Mouse (Mus musculus): Measurements from ENCODE around the gene Irf9. TPM values are rescaled to one million over a fixed set of nuclear protein-coding genes. Genes with fewer than 3 reads are reported as not detected.

Gene Irf9
- polyA plus RNA-seq, 1 experiment from 2014 or later, result 27.4 TPM

DNA sequence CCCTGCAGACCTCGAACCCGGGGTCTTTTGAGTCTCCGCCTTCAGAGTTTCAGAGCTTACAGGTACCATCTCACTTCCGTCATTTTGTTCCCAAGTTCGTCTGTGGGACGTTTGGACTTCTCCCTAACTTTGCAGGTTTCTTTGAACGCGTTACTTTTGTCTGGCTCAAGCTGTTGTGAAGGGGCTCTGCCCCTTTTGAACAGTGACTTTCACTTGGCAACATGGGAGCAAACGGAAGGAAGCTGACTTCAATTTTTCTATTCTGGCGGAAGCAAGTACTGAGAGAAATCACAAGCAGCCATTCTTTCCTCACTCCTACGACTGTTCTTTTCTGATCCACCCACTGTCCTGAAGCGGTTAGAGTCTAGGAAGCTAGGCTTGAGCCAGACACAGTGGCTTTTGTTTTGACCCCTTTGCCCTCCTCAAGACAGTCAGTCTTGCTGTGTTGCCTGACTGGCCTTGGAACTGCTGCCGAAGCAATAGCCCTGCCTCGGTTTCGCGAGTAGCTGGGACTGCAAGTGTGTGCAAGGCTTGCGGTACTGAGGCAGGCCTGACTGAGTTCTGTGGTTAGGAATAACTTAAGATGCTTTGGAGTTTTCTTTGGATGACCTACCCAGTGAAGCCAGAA is 41.0 kb downstream of the Irf9 start:
- no peaks in the 10 kb centered on the region for H3K9me3 ChIP-seq (replicated peaks; ENCODE audit: low read length)
- TF ChIP-seq CTCF (IDR thresholded peaks at IDR 0.05; ENCODE audit: low read depth), result no peak
- no peak for ATAC-seq (replicated peaks; ENCODE audit: low FRiP score, low read depth)
- DNase-seq (ENCODE audit: low spot score), result peak; percentile 68
- H3K27me3 ChIP-seq (ENCODE audit: insufficient read depth, low read length), result no peaks in the 10 kb centered on the region
- H3K9ac ChIP-seq (ENCODE audit: low read depth, low read length), result peak overlapping the region; percentile 93
- H3K4me3 ChIP-seq (replicated peaks; ENCODE audit: low read depth, low read length), result peak overlapping the region; percentile 72
- 11% methylated on average over 17 of the region's 17 CpGs for WGBS
- H3K27ac ChIP-seq, result peak overlapping the region; percentile 96
- peaks cover 21% of the 10 kb centered on the region; the same call in 1 of the 2 replicates for H3K36me3 ChIP-seq (ENCODE audit: insufficient read depth, low read length)
- peaks cover 7% of the 10 kb centered on the region for H3K4me1 ChIP-seq (replicated peaks; ENCODE audit: insufficient read depth, low read length)
- H3K4me2 ChIP-seq (ENCODE audit: low read length), result peak overlapping the region; percentile 81

DNA sequence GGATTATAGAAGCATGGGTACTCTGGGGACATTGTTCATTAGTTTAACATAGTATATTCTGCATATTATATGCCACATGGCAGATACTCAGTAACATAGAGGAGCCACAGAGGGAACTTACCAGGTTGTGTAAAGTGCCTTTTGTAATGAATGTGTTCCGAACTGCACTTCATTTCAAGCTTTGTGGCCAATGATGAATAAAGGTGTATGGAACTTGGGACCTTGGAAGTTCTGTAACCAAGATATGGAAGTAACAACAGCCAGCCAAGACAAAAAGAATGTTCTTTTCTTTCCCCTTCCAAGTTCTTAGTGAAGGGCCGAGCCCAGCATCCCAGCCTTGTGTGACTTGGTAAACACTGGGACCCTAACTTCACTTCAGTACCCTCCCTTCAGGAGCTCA is 46.5 kb downstream of the Irf9 start, which contains the start of gene Tssk4:
Tssk4 (plus strand) TSS at position 301 of the 400 bp plus-strand sequence.
- Histone ChIP-seq H3K36me3 (ENCODE audit: insufficient read depth, low read length) (0 out of 2 replicates have a peak, but pooled peaks cover 6% of the 10 kb centered on the region), H3K4me1 (replicated peaks; ENCODE audit: insufficient read depth, low read length) (no peaks in the 10 kb centered on the region; the same call in 1 of the 2 replicates), H3K27ac (no peak within 1 kb of the TSS), H3K27me3 (ENCODE audit: insufficient read depth, low read length) (no peaks in the 10 kb centered on the region), H3K4me2 (ENCODE audit: low read length) (no peak within 1 kb of the TSS), H3K9ac (ENCODE audit: low read depth, low read length) (no peak within 1 kb of the TSS), H3K9me3 (replicated peaks; ENCODE audit: low read length) (no peaks in the 10 kb centered on the region), H3K4me3 (replicated peaks; ENCODE audit: low read depth, low read length) (no peak within 1 kb of the TSS)
- 91% methylated on average over 2 of the region's 2 CpGs for WGBS
- ATAC-seq (replicated peaks; ENCODE audit: low FRiP score, low read depth), result no peak
- no peak for DNase-seq (ENCODE audit: low spot score)
- TF ChIP-seq CTCF (IDR thresholded peaks at IDR 0.05; ENCODE audit: low read depth), result no peak

DNA sequence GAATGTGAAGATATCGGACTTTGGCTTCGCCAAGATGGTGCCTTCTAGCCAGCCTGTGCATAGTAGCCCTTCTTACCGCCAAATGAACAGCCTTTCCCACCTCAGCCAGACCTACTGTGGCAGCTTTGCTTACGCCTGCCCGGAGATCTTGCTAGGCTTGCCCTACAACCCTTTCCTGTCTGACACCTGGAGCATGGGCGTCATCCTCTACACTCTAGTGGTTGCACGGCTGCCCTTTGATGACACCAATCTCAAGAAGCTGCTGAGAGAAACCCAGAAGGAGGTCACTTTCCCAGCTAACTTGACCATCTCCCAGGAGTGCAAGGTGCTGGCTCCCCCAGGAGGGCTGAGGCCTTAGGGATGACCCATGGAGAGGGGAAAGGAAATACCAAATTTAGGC is 48.2 kb downstream of the Irf9 start:
- DNase-seq (ENCODE audit: low spot score) (no peak), ATAC-seq (replicated peaks; ENCODE audit: low FRiP score, low read depth) (no peak)

DNA sequence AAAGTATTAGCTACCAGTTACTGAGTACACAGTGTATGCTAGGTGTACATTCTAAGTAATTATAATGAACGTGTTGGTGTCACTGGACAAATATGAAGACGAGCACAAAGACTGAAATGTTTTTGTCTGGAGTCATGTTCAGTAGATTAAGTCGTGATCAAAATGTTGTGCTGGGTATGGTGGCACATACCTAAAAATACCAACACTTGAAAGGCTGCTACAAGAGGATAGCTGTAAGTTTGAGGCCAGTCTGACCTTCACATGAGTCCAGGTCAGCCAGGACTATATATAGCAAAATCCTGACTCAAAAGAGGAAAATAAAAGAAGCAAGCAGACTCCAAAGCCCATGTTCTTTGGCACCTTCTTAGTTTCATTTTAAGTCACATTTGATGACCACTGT is 53.6 kb downstream of the Irf9 start:
- 87% methylated on average over 3 of the region's 3 CpGs for WGBS
- Histone ChIP-seq H3K27me3 (ENCODE audit: insufficient read depth, low read length) (no peaks in the 10 kb centered on the region), H3K4me3 (replicated peaks; ENCODE audit: low read depth, low read length) (no peak overlapping the region), H3K4me1 (replicated peaks; ENCODE audit: insufficient read depth, low read length) (0 out of 2 replicates have a peak, but pooled peaks cover 3% of the 10 kb centered on the region), H3K27ac (no peak overlapping the region), H3K9ac (ENCODE audit: low read depth, low read length) (no peak overlapping the region), H3K4me2 (ENCODE audit: low read length) (no peak overlapping the region), H3K36me3 (ENCODE audit: insufficient read depth, low read length) (peaks cover 6% of the 10 kb centered on the region; the same call in 1 of the 2 replicates), H3K9me3 (replicated peaks; ENCODE audit: low read length) (no peaks in the 10 kb centered on the region)
- no peak for TF ChIP-seq CTCF (IDR thresholded peaks at IDR 0.05; ENCODE audit: low read depth)
- no peak for DNase-seq (ENCODE audit: low spot score)
- no peak for ATAC-seq (replicated peaks; ENCODE audit: low FRiP score, low read depth)

More for the DNA sequence above, 48.2 kb downstream of the Irf9 start:
- no peaks in the 10 kb centered on the region for H3K4me1 ChIP-seq (replicated peaks; ENCODE audit: insufficient read depth, low read length)
- no peak overlapping the region for H3K27ac ChIP-seq
- no peak overlapping the region for H3K4me2 ChIP-seq (ENCODE audit: low read length)
- H3K27me3 ChIP-seq (ENCODE audit: insufficient read depth, low read length), result no peaks in the 10 kb centered on the region
- H3K36me3 ChIP-seq (ENCODE audit: insufficient read depth, low read length), result 0 out of 2 replicates have a peak, but pooled peaks cover 2% of the 10 kb centered on the region
- 90% methylated on average over 7 of the region's 7 CpGs for WGBS
- no peak overlapping the region for H3K9ac ChIP-seq (ENCODE audit: low read depth, low read length)
- H3K9me3 ChIP-seq (replicated peaks; ENCODE audit: low read length), result no peaks in the 10 kb centered on the region
- H3K4me3 ChIP-seq (replicated peaks; ENCODE audit: low read depth, low read length), result no peak overlapping the region
- TF ChIP-seq CTCF (IDR thresholded peaks at IDR 0.05; ENCODE audit: low read depth), result no peak

DNA sequence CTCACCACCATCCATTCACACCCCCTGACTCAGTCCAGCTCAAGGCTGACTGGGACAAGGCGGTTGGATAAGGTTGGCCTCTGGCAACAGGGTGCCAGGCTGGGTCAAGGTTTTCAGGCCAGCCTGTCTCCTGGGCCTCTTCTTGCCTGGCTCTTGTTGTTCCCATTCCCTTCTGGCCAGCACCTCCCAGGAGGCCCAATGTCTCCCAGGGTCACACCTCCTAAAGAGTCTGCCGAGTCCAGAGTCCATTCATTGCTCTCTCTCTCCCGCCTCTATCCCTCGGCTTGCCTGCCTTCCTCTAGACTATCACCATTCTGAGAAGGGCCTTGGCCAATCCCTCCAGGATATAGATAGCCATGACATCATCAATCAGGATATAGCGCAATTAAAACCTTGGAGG is 54.6 kb downstream of the Irf9 start:
- no peak for TF ChIP-seq CTCF (IDR thresholded peaks at IDR 0.05; ENCODE audit: low read depth)
- Histone ChIP-seq H3K4me2 (ENCODE audit: low read length) (no peak overlapping the region), H3K4me1 (replicated peaks; ENCODE audit: insufficient read depth, low read length) (0 out of 2 replicates have a peak, but pooled peaks cover 3% of the 10 kb centered on the region), H3K9ac (ENCODE audit: low read depth, low read length) (no peak overlapping the region), H3K36me3 (ENCODE audit: insufficient read depth, low read length) (peaks cover 11% of the 10 kb centered on the region; the same call in 1 of the 2 replicates), H3K27ac (no peak overlapping the region), H3K9me3 (replicated peaks; ENCODE audit: low read length) (no peaks in the 10 kb centered on the region), H3K27me3 (ENCODE audit: insufficient read depth, low read length) (no peaks in the 10 kb centered on the region), H3K4me3 (replicated peaks; ENCODE audit: low read depth, low read length) (no peak overlapping the region)
- ATAC-seq (replicated peaks; ENCODE audit: low FRiP score, low read depth) (peak; percentile 61), DNase-seq (ENCODE audit: low spot score) (no peak)
- 81% methylated on average over 5 of the region's 5 CpGs for WGBS

Other genes starting within 250 kb of the Irf9 start
- gene Dhrs4, start 124.8 kb upstream of the Irf9 start, polyA plus RNA-seq (2015; fragmentation: Nextera tagmentation; extraction: Ambion mirVana), result 130 and 144 TPM in 2 replicates
- gene Carmil3, start 112.9 kb upstream of the Irf9 start, polyA plus RNA-seq (2015; fragmentation: Nextera tagmentation; extraction: Ambion mirVana), result 0.96 and 0.98 TPM in 2 replicates
- gene Cpne6, start 93.1 kb upstream of the Irf9 start, polyA plus RNA-seq (2015; fragmentation: Nextera tagmentation; extraction: Ambion mirVana), result 0.19 and 0.28 TPM in 2 replicates
- gene Nrl, start 78.6 kb upstream of the Irf9 start, polyA plus RNA-seq (2015; fragmentation: Nextera tagmentation; extraction: Ambion mirVana), result not detected in 2 replicates
- 38.2 and 42.2 TPM in 2 replicates for gene Pck2, start 63.3 kb upstream of the Irf9 start, polyA plus RNA-seq (2015; fragmentation: Nextera tagmentation; extraction: Ambion mirVana)
- 109 and 116 TPM in 2 replicates for gene Dcaf11, start 43.6 kb upstream of the Irf9 start, polyA plus RNA-seq (2015; fragmentation: Nextera tagmentation; extraction: Ambion mirVana)
- gene A730061H03Rik, start 43.2 kb upstream of the Irf9 start, polyA plus RNA-seq (2015; fragmentation: Nextera tagmentation; extraction: Ambion mirVana), result 1.7 and 2.2 TPM in 2 replicates
- gene Fitm1, start 28.0 kb upstream of the Irf9 start, polyA plus RNA-seq (2015; fragmentation: Nextera tagmentation; extraction: Ambion mirVana), result 13.0 and 13.3 TPM in 2 replicates
- 179 and 181 TPM in 2 replicates for gene Psme1, start 25.4 kb upstream of the Irf9 start, polyA plus RNA-seq (2015; fragmentation: Nextera tagmentation; extraction: Ambion mirVana)
- gene Emc9, start 18.3 kb upstream of the Irf9 start, polyA plus RNA-seq (2015; fragmentation: Nextera tagmentation; extraction: Ambion mirVana), result 14.3 and 16.6 TPM in 2 replicates
- gene Psme2, start 12.5 kb upstream of the Irf9 start, polyA plus RNA-seq (2015; fragmentation: Nextera tagmentation; extraction: Ambion mirVana), result 281 and 286 TPM in 2 replicates
- 17.9 TPM in 2 replicates for gene Rnf31, start 11.9 kb upstream of the Irf9 start, polyA plus RNA-seq (2015; fragmentation: Nextera tagmentation; extraction: Ambion mirVana)
- 12.7 and 14.9 TPM in 2 replicates for gene Rec8, start 14.5 kb downstream of the Irf9 start, polyA plus RNA-seq (2015; fragmentation: Nextera tagmentation; extraction: Ambion mirVana)
- gene Ipo4, start 32.4 kb downstream of the Irf9 start, polyA plus RNA-seq (2015; fragmentation: Nextera tagmentation; extraction: Ambion mirVana), result 58.5 and 68.7 TPM in 2 replicates
- gene Gm49378, start 34.3 kb downstream of the Irf9 start, polyA plus RNA-seq (2015; fragmentation: Nextera tagmentation; extraction: Ambion mirVana), result 1.8 and 3.0 TPM in 2 replicates
- 108 and 118 TPM in 2 replicates for gene Tm9sf1, start 40.2 kb downstream of the Irf9 start, polyA plus RNA-seq (2015; fragmentation: Nextera tagmentation; extraction: Ambion mirVana)
- 0.47 and 1.1 TPM in 2 replicates for gene Tssk4, start 46.6 kb downstream of the Irf9 start, polyA plus RNA-seq (2015; fragmentation: Nextera tagmentation; extraction: Ambion mirVana)
- 48.8 and 56.0 TPM in 2 replicates for gene Mdp1, start 56.9 kb downstream of the Irf9 start, polyA plus RNA-seq (2015; fragmentation: Nextera tagmentation; extraction: Ambion mirVana)
- gene Gmpr2, start 68.4 kb downstream of the Irf9 start, polyA plus RNA-seq (2015; fragmentation: Nextera tagmentation; extraction: Ambion mirVana), result 48.2 and 49.7 TPM in 2 replicates
- gene Nedd8, start 68.6 kb downstream of the Irf9 start, polyA plus RNA-seq (2015; fragmentation: Nextera tagmentation; extraction: Ambion mirVana), result 508 and 548 TPM in 2 replicates
- gene Tinf2, start 78.2 kb downstream of the Irf9 start, polyA plus RNA-seq (2015; fragmentation: Nextera tagmentation; extraction: Ambion mirVana), result 24.6 and 29.0 TPM in 2 replicates
- 5.9 and 7.6 TPM in 2 replicates for gene Tgm1, start 110.4 kb downstream of the Irf9 start, polyA plus RNA-seq (2015; fragmentation: Nextera tagmentation; extraction: Ambion mirVana)
- gene Rabggta, start 118.7 kb downstream of the Irf9 start, polyA plus RNA-seq (2015; fragmentation: Nextera tagmentation; extraction: Ambion mirVana), result 39.9 and 43.2 TPM in 2 replicates
- 122 and 127 TPM in 2 replicates for gene Dhrs1, start 142.1 kb downstream of the Irf9 start, polyA plus RNA-seq (2015; fragmentation: Nextera tagmentation; extraction: Ambion mirVana)
- gene Nop9, start 142.1 kb downstream of the Irf9 start, polyA plus RNA-seq (2015; fragmentation: Nextera tagmentation; extraction: Ambion mirVana), result 26.2 and 26.5 TPM in 2 replicates
- gene Cideb, start 154.9 kb downstream of the Irf9 start, polyA plus RNA-seq (2015; fragmentation: Nextera tagmentation; extraction: Ambion mirVana), result 50.0 and 51.0 TPM in 2 replicates
- 0.68 and 0.75 TPM in 2 replicates for gene Ltb4r2, start 157.9 kb downstream of the Irf9 start, polyA plus RNA-seq (2015; fragmentation: Nextera tagmentation; extraction: Ambion mirVana)
- gene Ltb4r1, start 162.4 kb downstream of the Irf9 start, polyA plus RNA-seq (2015; fragmentation: Nextera tagmentation; extraction: Ambion mirVana), result 0.47 and 0.71 TPM in 2 replicates
- gene Adcy4, start 180.5 kb downstream of the Irf9 start, polyA plus RNA-seq (2015; fragmentation: Nextera tagmentation; extraction: Ambion mirVana), result 10.0 and 10.6 TPM in 2 replicates
- gene Ripk3, start 185.3 kb downstream of the Irf9 start, polyA plus RNA-seq (2015; fragmentation: Nextera tagmentation; extraction: Ambion mirVana), result 20.4 and 24.7 TPM in 2 replicates
- 16.8 and 19.7 TPM in 2 replicates for gene Nfatc4, start 219.6 kb downstream of the Irf9 start, polyA plus RNA-seq (2015; fragmentation: Nextera tagmentation; extraction: Ambion mirVana)

Measured in kidney, postnatal 0 days (tissue).